Mouse (Mus musculus): ENCODE results near the gene H2-T22.
"Not testable (repeated sequence)": the region's sequence is repeated elsewhere in the genome, so short reads cannot be mapped to it uniquely, and the experiment has no call there.

H2-T22 gene

GRCm38 (mm10) chr17:36042610-36043169 lies at the start of gene H2-T22, which contains the start of gene Gm6034:
Gene H2-T22 (minus strand): TSS chr17:36042747.
Gene Gm6034 (plus strand): TSS chr17:36042961.
- peak; percentile 84 for DNase-seq (ENCODE audit: low read depth)

DNA sequence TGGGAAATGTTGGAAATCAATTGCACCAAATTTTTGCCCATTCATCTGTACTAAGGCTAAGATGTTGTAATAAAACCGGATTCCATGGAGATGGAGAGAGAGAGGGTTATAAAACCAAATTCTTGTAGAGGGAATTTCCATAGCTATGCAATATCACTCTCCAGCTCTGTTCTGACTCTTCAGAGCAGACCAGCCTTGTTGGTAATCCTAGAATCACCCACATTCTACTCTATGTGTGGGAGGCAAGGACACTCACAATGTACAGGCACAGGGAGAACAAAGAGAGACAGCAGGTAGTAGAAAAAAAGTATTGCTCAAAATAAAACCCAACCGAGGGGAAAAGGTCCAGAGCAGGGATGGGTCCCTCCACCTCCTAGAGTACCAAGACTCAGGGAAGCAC lies 49.4 kb upstream of the H2-T22 start:
- DNase-seq (ENCODE audit: low read depth), result not testable (repeated sequence)

- DNase-seq (ENCODE audit: low read depth), result not testable (repeated sequence)
Measured at GRCm38 (mm10) chr17:36085976-36086375, 43.4 kb upstream of the H2-T22 start.

GRCm38 (mm10) chr17:36083870-36084451 lies 41.4 kb upstream of the H2-T22 start:
- no peak for DNase-seq (ENCODE audit: low read depth)

DNA sequence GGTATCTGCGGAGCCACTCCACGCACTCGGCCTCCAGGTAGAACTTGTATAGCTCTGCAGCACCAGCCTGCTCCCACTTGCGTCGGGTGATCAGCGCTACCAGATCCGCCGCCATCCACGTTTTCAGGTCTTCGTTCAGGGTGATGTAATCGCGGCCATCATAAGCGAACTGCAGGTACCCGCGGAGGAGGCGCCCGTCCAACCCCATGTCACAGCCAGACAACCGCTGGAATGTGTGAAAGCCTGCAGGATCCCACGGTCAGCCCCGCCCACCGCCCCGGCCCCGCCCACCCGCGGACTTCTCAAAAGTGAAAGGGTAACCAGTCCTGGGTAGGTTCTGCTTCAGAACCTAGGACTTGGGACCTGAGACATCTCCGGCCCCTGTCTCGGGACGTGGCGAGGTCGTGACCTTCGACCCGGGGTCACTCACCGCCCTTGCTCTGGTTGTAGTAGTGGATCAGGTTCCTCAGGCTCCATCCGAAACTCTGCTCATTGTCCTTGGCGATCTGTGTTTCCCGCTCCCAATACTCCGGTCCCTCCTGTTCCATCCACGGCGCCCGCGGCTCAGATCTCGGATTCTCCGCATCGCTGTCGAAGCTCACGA lies 40.8 kb upstream of the H2-T22 start:
- DNase-seq (ENCODE audit: low read depth), result peak; percentile 15

- not testable (repeated sequence) for DNase-seq (ENCODE audit: low read depth)
Measured at GRCm38 (mm10) chr17:36082519-36083232, 40.1 kb upstream of the H2-T22 start.

- not testable (repeated sequence) for DNase-seq (ENCODE audit: low read depth)
Measured at GRCm38 (mm10) chr17:36081901-36082300, 39.4 kb upstream of the H2-T22 start.

GRCm38 (mm10) chr17:36060829-36061228 lies 18.3 kb upstream of the H2-T22 start:
- DNase-seq (ENCODE audit: low read depth), result peak; percentile 33

GRCm38 (mm10) chr17:36058362-36058761 lies 15.8 kb upstream of the H2-T22 start, which contains the start of gene Gm11127:
Gene Gm11127 (minus strand): TSS chr17:36058371.
- not testable (repeated sequence) for DNase-seq (ENCODE audit: low read depth)

GRCm38 (mm10) chr17:36057927-36058326 lies 15.4 kb upstream of the H2-T22 start:
- not testable (repeated sequence) for DNase-seq (ENCODE audit: low read depth)

GRCm38 (mm10) chr17:36043286-36043685 lies 739 bp upstream of the H2-T22 start:
- DNase-seq (ENCODE audit: low read depth), result no peak

DNA sequence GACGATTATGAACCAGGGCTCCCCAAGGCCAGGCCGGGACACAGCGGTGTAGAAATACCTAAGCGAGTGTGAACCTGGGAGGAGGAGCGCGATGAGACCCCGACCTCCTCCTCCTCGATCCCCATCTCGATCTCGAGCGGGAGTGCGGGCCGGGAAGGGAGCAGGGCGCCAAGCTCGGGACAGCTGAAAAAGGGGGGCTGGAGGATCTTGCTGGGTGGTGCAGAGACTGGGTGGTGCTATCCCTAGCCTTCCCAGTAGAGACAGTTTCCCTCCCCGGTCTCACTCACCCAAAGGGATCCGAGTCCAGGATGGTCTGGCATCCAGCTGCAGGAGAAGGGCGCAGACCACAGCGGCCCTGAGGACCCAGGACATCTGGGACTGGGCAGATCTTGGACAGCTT lies 492 bp downstream of the H2-T22 start:
- DNase-seq (ENCODE audit: low read depth), result not testable (repeated sequence)

DNA sequence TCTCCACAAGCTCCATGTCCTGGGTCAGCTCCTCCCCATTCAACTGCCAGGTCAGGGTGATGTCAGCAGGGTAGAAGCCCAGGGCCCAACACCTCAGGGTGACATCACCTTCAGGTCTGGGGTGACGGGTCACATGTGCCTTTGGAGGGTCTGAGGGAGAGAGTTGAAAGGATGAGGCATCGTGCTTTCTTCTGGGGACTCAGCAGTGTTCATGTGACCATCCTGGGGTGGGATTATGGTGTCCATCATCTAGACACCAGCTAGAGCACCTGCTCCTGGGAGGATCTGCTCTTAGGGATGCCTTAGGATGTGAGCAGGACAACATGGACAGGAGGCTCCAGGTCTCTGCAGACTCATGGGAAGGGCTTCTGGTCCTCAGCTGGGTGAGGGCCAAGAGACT lies 1.9 kb downstream of the H2-T22 start:
- not testable (repeated sequence) for DNase-seq (ENCODE audit: low read depth)

- not testable (repeated sequence) for DNase-seq (ENCODE audit: low read depth)
Measured at GRCm38 (mm10) chr17:36036126-36036525, 6.4 kb downstream of the H2-T22 start.

- DNase-seq (ENCODE audit: low read depth), result not testable (repeated sequence)
Measured at GRCm38 (mm10) chr17:36035010-36035638, 7.4 kb downstream of the H2-T22 start.

GRCm38 (mm10) chr17:36034524-36034923 lies 8.0 kb downstream of the H2-T22 start:
- DNase-seq (ENCODE audit: low read depth), result not testable (repeated sequence)

DNA sequence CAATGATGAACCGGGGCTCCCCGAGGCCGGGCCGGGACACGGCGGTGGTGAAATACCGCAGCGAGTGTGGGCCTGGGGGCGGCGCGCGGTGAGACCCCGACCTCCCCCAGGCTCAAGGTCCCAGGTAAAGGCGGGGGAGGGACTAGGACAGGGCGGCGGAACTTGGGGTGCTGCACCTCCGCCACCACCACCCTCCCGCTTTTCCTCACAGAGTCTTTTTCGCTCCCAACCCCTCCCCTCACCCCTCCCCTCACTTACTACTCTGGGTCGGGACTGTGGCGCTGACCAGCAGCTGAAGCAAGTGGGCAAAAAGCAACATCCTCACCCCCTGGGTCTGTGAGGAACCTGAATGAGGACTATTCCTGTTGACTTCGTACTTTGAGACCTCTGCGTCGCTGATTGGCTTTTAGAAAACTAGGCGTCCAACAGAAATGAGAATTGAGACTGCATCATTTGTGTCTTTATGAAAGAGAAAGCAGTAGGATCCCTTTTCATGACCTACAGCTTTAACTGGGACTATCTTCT lies 10.1 kb downstream of the H2-T22 start, which contains the start of gene H2-T23:
Gene H2-T23, minus strand, starts transcription at position 505 of the 525 bp plus-strand sequence.
- DNase-seq (ENCODE audit: low read depth), result not testable (repeated sequence)

DNA sequence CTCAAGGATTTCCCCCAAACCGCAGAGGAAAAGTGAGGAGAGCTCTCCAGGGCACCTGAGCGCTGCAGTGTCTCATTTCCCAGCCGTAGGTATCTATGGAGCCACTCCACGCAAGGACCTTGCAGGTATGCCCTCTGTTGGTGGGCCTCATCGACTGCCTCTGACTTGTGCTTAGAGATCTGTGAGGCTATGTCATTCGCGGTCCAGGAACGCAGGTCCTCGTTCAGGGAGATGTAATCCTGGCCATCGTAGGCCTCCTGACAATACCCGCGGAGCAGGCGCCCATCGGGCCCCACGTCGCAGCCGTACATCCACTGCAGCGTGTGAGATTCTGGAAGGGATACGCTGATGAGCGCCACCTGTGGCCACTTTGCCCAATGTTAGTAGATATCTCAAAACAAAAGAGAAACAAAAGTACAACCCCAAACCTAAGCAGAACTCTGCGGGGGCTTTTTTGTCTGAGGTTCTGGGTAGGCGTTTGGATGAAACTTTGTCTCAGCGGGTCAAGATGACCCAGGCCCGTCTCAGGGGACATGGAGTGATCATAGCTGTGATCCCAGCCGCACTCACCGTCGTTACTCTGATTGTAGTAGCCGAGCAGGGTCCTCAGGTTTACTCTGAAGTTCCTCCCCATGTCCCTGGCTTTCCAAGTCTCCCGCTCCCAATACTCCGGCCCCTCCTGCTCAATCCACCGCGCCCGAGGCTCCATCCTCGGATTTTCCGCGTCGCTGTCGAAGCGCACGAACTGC lies 10.8 kb downstream of the H2-T22 start:
- DNase-seq (ENCODE audit: low read depth), result not testable (repeated sequence)

- DNase-seq (ENCODE audit: low read depth), result not testable (repeated sequence)
Measured at GRCm38 (mm10) chr17:36030703-36031582, 11.6 kb downstream of the H2-T22 start.
